Mouse (Mus musculus): Measurements from ENCODE around the gene Kcnc2. TPM values are rescaled to one million over a fixed set of nuclear protein-coding genes. Genes with fewer than 3 reads are reported as not detected.
"Not testable (repeated sequence)": the region's sequence is repeated elsewhere in the genome, so short reads cannot be mapped to it uniquely, and the experiment has no call there.

Kcnc2 gene
- not detected for total RNA-seq (2018; cell fraction: chromatin; rRNA removed)
- not detected for total RNA-seq (2018; cell fraction: cytosol; rRNA removed)
- total RNA-seq (2018; cell fraction: nucleus; rRNA removed) = not detected
- polyA plus RNA-seq (2018) = not detected in 3 replicates

DNA sequence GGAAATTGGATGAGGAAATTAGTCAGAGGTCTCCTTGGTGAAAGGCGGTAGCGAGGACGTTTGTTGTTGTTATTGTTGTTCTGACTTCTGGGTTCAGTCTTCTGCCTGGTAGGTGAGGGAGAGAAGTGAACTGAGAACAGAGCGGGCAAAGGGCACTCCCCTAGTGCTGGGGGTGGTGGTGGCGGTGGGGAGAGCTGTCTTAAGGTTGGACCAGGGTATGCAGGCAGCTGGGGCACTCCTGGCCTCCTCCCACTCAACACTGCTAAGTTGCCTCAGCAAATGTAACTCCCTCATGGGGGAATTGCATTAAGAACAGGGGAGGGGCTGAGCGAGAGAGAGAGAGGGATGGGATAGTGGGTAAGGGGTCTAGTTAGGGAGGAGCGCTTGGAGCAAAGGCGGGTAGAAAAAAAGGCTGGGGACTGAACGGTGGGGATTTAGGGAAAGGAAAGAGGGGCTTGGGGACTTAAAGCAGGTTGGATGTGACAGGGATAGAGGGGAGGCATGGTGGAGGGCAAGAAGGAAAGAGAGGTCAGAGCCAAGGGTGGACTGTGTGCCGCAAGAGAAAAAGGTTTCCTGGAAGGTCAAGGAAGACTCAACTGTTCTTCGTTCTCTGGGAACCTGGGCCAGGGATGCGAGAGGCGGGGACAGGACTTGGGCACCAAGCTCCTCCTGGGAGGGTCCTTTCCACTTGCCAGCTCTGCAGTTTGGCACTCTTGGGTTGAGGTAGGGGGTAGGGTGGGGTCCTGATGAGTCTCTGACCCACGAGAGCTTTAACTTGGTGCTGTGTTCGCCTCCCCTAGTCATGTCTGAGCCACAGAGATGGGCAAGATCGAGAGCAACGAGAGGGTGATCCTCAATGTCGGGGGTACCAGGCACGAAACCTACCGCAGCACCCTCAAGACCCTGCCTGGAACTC is at the start of gene Kcnc2:
Kcnc2 (plus strand) TSS at position 235 of the 916 bp plus-strand sequence.
- H3K36me3 ChIP-seq (ENCODE audit: inconsistent target) = no peaks in the 10 kb centered on the region

DNA sequence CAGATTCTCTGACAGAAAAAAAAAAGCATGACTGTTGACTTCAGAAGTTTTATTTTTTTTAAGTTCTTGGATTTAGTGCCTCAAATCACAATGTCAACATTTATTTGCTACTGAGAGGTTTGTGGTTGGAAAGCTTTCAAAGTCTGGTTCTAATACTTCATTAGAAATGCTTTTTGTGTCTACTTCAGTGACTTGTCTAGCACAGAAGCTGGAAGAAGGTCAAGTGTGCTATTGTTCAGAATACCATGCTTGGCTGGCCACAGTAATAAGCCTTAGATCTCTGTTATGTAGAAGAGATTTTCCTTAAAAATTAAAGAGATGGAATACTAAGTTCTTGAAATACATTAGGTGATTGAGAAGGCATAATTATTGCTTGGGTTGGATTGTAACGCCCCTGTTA is 43.8 kb upstream of the Kcnc2 start:
- H3K79me2 ChIP-seq (ENCODE audit: inconsistent target) = no peaks in the 10 kb centered on the region
- H3K27ac ChIP-seq = no peak overlapping the region
- H3K4me3 ChIP-seq (ENCODE audit: inconsistent target) = no peak overlapping the region
- no peaks in the 10 kb centered on the region for H3K36me3 ChIP-seq (ENCODE audit: inconsistent target)
- 100% methylated on average over 1 of the region's 1 CpGs for WGBS (ENCODE audit: missing documents)

More for the DNA sequence above, at the start of gene Kcnc2:
- Histone ChIP-seq H3K79me2 (ENCODE audit: inconsistent target) (no peaks in the 10 kb centered on the region), H3K27ac (no peak within 1 kb of the TSS), H3K4me3 (ENCODE audit: inconsistent target) (no peak within 1 kb of the TSS)
- WGBS (ENCODE audit: missing documents) = 5% methylated on average over 20 of the region's 20 CpGs

DNA sequence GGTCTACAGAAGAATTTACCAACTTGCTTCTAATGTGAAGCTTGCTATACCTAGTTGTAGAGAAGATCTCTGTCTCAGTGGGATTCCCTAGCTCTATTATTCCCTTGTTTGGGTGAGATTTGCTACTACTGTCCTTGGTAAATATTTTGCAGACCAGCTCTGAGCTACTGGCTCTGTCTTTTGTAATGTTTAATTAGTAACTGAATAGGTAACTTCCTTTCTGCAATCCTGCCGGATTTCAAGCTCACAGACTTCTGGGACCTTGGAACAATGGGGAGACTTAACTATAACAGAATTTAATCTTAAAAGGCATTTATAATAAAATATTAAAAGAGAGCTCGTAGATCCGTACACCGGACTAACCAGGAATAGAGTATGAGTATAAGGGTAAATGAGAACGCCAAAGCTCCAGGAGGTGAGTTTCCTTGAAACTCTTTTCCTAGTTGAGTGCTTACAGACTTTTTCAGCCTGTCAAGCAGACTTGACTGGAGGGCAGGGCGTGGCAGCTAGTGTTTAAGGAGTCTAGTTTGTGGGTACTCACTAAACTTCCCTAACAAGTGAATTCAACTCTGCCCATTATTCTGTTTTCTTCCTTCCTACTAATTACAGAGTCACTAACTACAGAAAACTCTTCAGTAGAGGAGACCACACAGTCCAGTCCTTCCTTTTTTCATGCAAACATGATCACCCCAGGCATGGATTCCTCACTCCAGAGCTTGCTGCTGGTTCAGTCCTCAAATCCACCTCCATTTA is 41.7 kb upstream of the Kcnc2 start:
- not testable (repeated sequence) for H3K4me3 ChIP-seq (ENCODE audit: inconsistent target); H3K36me3 ChIP-seq (ENCODE audit: inconsistent target)
- 84% methylated on average over 6 of the region's 6 CpGs for WGBS (ENCODE audit: missing documents)

DNA sequence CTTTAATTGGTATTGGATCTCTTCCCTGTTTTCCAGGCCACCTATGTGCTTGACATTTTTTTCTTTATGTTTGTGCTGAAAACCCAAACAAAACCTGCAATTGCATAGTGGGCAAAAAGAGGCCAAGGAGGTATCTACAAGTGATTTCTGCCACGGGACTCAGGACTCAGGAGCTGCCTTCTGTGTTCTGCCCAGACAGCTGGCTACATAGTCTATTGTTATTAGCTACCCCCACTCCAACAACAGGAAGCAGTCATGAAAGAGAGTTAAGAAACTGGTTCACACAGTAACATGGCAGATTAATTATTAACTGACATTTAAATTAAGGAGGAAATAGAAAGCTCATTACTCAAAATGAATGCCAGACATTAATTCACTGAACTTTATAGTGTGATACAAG is 38.2 kb upstream of the Kcnc2 start:
- not testable (repeated sequence) for H3K27ac ChIP-seq; H3K36me3 ChIP-seq (ENCODE audit: inconsistent target); H3K4me3 ChIP-seq (ENCODE audit: inconsistent target); H3K79me2 ChIP-seq (ENCODE audit: inconsistent target)
- 17% methylated on average over 1 of the region's 1 CpGs for WGBS (ENCODE audit: missing documents)

More for the DNA sequence above, 41.7 kb upstream of the Kcnc2 start:
- not testable (repeated sequence) for H3K27ac ChIP-seq; H3K79me2 ChIP-seq (ENCODE audit: inconsistent target)

DNA sequence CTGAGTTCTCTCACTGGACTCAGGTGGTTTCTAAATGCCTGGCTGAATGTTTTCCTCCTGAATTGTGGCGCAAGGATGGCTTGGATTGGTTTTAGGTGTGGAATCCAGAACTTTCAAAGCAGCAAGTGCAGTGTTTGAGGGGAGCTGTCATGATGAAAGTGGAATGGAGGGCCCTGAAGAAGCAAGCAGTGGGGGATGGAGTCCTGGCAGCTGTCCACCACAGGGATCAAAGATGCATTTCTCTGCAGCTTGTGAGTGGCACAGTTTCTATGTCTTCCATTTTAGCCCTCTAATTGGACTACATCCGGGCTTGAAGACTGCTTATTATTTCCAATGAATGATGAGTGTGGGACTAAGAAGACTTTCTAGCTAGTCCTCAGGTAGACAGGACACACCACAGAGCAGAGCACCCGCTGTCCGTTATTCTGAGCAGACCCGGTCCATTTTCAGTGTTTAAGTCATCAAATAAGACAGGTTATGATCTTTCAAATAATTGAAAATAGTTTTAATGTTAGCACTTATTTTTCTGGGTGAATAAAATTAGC is 35.5 kb upstream of the Kcnc2 start:
- not testable (repeated sequence) for H3K79me2 ChIP-seq (ENCODE audit: inconsistent target)
- WGBS (ENCODE audit: missing documents) = 89% methylated on average over 4 of the region's 5 CpGs

DNA sequence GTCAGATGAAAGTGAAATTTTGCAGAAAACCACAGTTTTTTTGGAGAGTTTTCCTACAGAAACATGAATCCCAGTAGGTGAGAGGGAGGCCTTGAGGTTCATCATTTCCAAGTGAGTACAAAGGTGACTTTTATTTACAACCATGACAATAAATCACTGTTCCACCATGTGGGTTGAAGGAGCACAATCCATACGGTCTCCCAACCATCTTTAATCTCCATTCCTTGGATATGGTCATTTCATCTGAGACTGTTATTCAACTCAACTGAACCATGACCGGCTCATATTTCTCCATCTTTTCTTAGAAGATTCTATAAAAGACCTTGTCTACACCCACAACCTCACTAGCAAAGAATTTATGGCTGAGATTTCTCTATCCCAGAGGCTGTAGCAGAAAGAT is 22.6 kb upstream of the Kcnc2 start:
- Histone ChIP-seq H3K79me2 (ENCODE audit: inconsistent target) (no peaks in the 10 kb centered on the region), H3K4me3 (ENCODE audit: inconsistent target) (no peak overlapping the region), H3K36me3 (ENCODE audit: inconsistent target) (no peaks in the 10 kb centered on the region), H3K27ac (no peak overlapping the region)
- 92% methylated on average over 2 of the region's 2 CpGs for WGBS (ENCODE audit: missing documents)

More for the DNA sequence above, 35.5 kb upstream of the Kcnc2 start:
- not testable (repeated sequence) for H3K27ac ChIP-seq; H3K36me3 ChIP-seq (ENCODE audit: inconsistent target); H3K4me3 ChIP-seq (ENCODE audit: inconsistent target)

DNA sequence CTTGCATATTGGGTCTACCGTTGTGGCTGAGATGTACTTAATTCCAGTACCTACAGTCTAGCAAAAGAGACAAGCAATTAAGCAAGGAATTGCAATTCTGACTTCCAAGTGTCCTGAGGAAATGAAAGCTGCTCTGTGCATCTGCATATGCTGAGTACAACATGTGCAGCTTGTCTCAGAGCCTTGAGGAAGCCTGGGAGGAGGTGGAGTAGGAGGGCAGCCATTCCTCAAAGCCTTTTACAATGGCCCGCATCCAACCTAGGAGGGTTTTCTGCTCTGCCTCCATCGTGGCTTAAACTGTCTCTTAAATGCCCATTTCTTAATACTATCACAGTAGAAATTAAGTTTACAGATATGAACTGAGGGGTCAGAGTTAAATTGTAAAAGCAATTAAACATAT is 7.5 kb upstream of the Kcnc2 start:
- no peak overlapping the region for H3K4me3 ChIP-seq (ENCODE audit: inconsistent target)
- no peak overlapping the region for H3K27ac ChIP-seq
- 76% methylated on average over 3 of the region's 3 CpGs for WGBS (ENCODE audit: missing documents)
- no peaks in the 10 kb centered on the region for H3K36me3 ChIP-seq (ENCODE audit: inconsistent target)
- H3K79me2 ChIP-seq (ENCODE audit: inconsistent target) = no peaks in the 10 kb centered on the region

DNA sequence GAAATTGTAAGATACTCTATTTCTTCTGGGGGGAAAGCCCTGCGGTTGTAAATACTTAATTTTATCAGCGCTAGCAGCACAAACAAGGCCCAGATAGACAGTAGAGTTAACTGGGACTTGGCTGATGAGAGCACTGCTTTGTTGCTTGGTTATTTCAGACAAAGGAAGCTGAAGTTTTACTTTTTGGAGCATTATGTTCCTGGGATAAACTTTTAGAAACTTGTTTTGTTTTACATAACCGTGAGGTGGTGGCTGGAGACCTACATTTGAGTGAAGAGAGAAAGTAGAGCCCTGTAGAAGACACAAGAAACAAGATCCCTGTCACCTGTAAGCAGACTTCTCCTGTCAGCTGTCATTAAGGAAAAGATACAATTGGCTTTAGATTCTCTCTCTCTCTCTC is 1.4 kb upstream of the Kcnc2 start:
- H3K27ac ChIP-seq = no peak overlapping the region
- H3K4me3 ChIP-seq (ENCODE audit: inconsistent target) = no peak overlapping the region
- WGBS (ENCODE audit: missing documents) = 91% methylated on average over 3 of the region's 3 CpGs
- no peaks in the 10 kb centered on the region for H3K79me2 ChIP-seq (ENCODE audit: inconsistent target)
- H3K36me3 ChIP-seq (ENCODE audit: inconsistent target) = no peaks in the 10 kb centered on the region

DNA sequence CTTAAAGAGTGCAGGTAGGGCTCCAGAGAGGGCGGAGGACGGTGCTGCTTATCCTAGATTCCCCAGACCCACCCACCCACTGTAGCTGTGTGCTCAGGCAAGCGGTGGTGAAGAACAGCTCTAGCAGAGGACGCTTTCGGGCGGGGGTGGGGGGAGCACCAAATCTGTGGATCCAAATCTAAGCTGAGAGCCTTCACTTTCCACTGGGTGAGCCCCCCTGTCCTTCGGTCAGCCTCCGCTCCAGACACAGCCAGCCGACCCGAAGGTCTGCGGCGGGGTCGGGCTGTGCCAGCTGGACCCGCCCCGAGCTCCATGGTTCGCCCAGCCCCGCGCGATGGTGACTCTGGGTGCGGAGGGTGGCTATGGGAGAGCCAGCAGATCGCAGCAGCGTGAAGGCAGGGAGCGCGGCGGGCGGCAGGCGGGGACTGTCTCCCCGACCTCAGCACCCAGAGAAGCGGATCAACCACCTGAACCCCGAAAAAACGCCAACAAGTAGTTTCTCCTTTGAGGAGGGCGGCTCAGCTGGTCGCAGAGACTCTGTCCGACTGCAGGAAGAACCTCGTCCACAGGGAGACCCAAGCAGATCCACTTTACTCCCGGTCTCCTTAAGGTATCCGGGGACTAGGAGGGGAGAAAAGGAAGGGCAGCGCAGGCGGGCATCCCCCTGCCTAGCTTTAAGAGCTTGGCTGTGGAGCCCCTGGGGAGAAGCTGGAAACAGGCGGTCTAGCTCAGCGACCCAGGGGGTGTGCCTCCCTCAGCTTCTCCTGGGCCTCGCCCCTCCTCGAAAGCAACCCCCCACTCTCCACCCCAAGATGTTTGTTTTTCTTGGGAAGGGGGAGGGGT is 761 bp upstream of the Kcnc2 start:
- Histone ChIP-seq H3K27ac (no peak overlapping the region), H3K79me2 (ENCODE audit: inconsistent target) (no peaks in the 10 kb centered on the region), H3K4me3 (ENCODE audit: inconsistent target) (no peak overlapping the region), H3K36me3 (ENCODE audit: inconsistent target) (no peaks in the 10 kb centered on the region)
- 8% methylated on average over 43 of the region's 43 CpGs for WGBS (ENCODE audit: missing documents)

DNA sequence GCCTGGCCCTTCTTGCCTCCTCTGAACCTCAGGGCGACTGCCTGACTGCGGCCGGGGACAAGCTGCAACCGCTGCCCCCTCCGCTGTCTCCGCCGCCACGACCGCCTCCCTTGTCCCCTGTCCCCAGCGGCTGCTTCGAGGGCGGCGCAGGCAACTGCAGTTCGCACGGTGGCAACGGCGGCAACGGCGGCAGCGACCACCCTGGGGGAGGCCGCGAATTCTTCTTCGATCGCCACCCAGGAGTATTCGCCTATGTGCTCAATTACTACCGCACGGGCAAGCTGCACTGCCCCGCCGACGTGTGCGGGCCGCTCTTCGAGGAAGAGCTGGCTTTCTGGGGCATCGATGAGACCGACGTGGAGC is 863 bp downstream of the Kcnc2 start:
- Histone ChIP-seq H3K36me3 (ENCODE audit: inconsistent target) (no peaks in the 10 kb centered on the region), H3K79me2 (ENCODE audit: inconsistent target) (no peaks in the 10 kb centered on the region), H3K27ac (no peak overlapping the region), H3K4me3 (ENCODE audit: inconsistent target) (no peak overlapping the region)
- WGBS (ENCODE audit: missing documents) = 3% methylated on average over 29 of the region's 36 CpGs

DNA sequence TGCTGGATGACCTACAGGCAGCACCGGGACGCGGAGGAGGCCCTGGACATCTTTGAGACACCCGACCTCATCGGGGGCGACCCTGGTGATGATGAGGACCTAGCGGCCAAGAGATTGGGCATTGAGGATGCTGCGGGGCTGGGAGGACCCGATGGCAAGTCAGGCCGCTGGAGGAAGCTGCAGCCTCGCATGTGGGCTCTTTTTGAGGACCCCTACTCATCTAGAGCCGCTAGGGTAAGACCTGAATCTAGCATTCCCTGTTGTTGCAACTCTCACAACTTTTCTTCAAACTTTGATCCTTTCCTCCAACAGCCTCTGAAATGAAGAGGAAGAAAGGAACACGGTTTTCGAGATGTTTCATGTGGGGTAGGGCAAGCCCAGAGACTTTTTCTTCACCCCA is 1.2 kb downstream of the Kcnc2 start:
- H3K4me3 ChIP-seq (ENCODE audit: inconsistent target) = no peak overlapping the region
- H3K36me3 ChIP-seq (ENCODE audit: inconsistent target) = no peaks in the 10 kb centered on the region
- H3K27ac ChIP-seq = no peak overlapping the region
- no peaks in the 10 kb centered on the region for H3K79me2 ChIP-seq (ENCODE audit: inconsistent target)
- WGBS (ENCODE audit: missing documents) = 16% methylated on average over 14 of the region's 14 CpGs

DNA sequence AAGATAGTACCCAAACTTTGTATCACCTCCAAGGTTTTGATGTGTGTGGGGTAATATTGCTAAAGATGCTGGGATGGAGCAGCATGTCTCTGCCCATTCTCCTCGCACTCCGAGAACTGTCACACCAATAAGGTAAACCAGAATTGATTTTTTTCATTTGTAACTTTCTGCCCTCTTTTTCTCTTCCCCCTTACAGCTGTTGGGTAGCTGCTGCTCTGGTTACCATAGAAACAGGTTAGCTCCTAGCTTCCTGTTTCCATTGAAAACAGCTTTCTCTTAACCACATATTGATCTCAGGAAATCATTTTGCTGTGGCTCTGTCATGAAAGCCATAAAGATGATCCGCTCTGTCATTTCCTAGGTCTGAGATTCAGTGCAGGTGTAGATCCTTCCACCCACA is 7.1 kb downstream of the Kcnc2 start:
- Histone ChIP-seq H3K79me2 (ENCODE audit: inconsistent target) (no peaks in the 10 kb centered on the region), H3K27ac (no peak overlapping the region), H3K36me3 (ENCODE audit: inconsistent target) (no peaks in the 10 kb centered on the region), H3K4me3 (ENCODE audit: inconsistent target) (no peak overlapping the region)
- WGBS (ENCODE audit: missing documents) = 24% methylated on average over 3 of the region's 3 CpGs

DNA sequence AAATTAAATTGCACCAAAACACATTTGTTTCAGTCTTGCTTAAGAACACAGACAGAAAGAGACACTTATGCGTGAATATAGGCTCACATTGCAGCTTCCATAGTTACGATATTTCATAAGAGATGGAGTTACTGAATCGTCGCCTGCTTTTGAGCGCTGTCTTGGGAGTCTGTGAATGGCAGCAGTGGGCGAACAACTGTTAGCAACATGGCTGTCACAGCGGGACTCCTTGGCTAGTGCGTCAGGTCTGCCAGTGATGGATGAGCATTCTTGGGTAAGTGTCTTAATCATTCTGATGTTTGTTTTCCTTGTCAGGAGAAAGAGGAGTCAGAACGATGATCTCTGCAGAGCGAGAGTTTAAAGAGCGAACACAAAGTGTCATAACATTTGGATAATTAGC is 44.2 kb downstream of the Kcnc2 start:
- H3K4me3 ChIP-seq (ENCODE audit: inconsistent target) = no peak overlapping the region
- no peak overlapping the region for H3K27ac ChIP-seq
- H3K79me2 ChIP-seq (ENCODE audit: inconsistent target) = no peaks in the 10 kb centered on the region
- H3K36me3 ChIP-seq (ENCODE audit: inconsistent target) = no peaks in the 10 kb centered on the region
- 79% methylated on average over 11 of the region's 11 CpGs for WGBS (ENCODE audit: missing documents)

DNA sequence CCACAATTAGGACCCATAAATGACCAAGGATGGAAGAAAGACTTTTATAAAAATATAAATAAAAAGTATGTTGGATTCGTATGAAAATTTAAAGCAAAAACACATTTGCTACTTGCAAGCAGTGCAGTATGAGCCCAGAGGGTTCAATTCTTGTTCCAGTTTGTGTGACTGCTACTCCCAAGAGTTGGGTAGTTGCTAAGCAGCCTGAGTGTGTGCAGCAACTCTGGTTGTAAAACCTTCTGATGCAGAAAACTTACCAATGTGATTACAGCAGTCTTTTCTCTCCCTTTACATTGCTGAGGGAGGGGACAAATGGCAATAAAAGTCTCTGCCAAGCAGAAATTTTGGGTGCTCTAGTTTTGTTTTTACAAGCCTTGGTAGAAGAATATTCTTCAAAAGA is 46.9 kb downstream of the Kcnc2 start:
- Histone ChIP-seq H3K79me2 (ENCODE audit: inconsistent target) (no peaks in the 10 kb centered on the region), H3K27ac (no peak overlapping the region), H3K4me3 (ENCODE audit: inconsistent target) (no peak overlapping the region), H3K36me3 (ENCODE audit: inconsistent target) (no peaks in the 10 kb centered on the region)
- 75% methylated on average over 1 of the region's 1 CpGs for WGBS (ENCODE audit: missing documents)

All from macrophage (primary cell).